Mouse (Mus musculus) left cerebral cortex, adult 18-20 months (tissue): ENCODE measurements at regions not wholly inside any gene's neighbourhood (a gene's known extent, or its start where the extent isn't known, plus 50 kb on each side); places are given as distances from the start of the nearest gene placed in this dataset.
"Not testable (repeated sequence)": the region's sequence is repeated elsewhere in the genome, so short reads cannot be mapped to it uniquely, and the experiment has no call there.

Experiments
- DNase-seq, 2 experiments: peaks; one replicate each; pipeline ENCODE4 v3.0.0; 2021 to 2022; ENCODE audit warnings: low spot score in 2 of 2, mixed read lengths in 1 of 2

DNA sequence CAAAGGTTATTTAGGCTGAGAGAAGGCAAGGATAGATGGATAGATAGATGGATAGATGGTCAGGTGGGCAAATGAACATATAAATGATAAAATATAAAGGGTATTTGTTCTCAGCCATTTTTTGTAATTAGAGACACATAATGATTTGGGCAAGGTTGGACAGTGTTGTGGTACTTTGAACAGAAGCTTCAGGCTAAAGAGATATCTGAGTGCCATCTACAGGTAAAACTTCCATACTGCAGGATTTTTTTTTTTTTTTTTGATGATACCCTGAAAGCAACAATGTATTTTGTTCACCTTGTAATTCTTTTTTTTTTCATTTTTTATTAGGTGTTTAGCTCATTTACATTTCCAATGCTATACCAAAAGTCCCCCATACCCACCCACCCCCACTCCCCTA, 110.1 kb upstream of the Trabd2b start:
- no peak for DNase-seq

DNA sequence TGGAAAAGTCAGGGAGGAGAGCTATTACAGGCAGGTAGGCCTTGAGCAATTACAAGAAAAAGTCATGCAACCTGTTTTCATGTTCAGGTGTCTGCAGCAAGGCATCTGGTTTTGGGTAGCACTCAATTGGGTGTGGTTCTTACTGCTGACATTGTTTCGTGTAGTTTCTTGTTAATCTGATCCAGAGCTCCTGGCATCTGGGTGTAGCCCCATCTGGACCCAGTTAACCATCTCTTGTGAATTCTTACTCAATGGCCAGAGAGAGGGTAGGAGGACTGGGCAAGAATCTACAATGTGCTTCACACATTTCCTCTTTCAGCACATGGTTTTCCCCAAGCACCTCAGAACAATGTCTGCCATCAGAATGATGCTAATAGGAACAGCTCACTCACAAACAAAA, 108.0 kb upstream of the Trabd2b start:
- not testable (repeated sequence) for DNase-seq

DNA sequence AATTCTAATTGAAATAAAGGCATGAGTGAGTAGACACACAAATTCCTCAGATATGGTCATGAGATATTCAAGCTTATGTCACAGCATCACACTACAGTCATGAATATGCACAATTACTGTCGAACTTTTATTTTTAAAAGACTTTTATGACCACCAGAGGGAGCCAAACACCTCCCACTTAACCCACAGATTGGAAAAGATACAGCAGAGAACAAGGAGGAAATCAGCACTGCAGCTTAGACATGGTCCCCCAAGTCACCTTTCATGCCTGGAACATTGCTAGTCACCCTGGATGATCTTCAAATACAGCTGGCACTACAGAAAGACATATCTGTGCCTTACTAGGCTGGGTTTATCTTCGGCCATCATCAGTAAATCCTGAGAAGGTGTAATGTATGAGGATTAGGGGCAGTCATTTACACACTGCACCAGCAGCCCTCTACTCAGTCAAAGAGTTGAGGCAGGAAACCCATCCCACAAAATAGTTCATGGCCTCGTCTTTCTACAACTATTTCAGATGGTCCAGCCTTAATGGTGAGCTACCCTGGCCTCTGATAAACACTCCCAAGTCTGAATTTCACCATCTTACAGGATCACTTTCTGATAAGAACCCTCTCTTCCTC, 106.0 kb upstream of the Trabd2b start:
- peak in 1 of 2 experiments; percentile 10 for DNase-seq

DNA sequence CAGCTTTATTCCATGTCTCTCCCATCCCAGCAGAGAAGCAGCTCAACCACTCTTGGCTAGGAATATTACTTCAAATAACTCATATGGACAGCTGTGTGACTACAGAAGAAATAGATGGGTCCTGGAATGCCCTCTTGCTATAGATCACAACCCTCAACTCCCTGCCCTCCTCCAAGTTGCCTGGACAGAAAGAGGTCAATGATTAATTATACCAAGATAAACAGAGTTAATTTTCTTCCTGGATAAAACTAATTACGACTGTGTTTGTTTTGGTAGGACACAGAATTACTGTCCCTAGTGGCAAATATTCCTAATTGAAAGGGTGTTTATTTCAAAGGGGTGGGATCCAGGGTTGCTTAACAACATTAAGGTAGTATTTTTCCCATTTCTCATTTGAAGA, 101.9 kb upstream of the Trabd2b start:
- DNase-seq: no peak

DNA sequence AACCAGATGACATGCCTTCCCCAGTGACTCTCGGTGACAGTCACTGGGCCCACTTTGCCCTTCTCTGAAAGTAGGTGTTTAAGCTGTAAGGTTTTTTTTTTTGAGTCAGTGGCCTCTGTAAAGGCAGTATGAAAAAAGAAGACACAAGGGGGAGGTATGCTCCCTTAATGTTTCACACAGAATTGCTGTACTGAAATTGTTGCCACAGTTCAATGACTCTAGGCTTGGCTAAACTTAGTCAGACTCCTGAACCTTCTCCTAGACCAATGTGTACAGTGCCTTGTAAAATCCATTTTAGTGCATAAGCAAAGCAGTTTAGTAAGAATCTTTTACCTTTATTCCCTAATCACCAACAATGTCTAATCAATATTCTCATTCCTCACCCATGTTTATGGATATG, 99.0 kb upstream of the Trabd2b start:
- DNase-seq: no peak

DNA sequence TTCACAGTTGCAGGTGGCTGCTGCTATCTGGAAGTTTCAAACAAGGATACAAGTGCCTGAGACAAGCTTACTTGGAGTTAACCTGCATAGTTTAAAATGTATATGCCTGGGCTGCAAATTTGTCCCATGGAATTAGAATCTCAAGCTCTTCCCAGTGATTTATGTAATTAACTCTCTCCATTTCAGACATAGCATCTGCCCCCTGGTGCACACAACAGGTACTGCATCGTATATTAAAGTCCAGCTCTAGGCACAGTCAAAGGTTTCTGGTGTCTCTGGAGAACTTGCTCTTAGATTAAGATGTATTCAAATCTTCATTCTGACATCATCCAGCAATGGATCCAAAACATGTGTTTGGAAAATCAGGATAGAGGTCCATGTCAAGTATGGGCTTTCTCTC, 98.0 kb upstream of the Trabd2b start:
- peak in 1 of 2 experiments; percentile 45 for DNase-seq

DNA sequence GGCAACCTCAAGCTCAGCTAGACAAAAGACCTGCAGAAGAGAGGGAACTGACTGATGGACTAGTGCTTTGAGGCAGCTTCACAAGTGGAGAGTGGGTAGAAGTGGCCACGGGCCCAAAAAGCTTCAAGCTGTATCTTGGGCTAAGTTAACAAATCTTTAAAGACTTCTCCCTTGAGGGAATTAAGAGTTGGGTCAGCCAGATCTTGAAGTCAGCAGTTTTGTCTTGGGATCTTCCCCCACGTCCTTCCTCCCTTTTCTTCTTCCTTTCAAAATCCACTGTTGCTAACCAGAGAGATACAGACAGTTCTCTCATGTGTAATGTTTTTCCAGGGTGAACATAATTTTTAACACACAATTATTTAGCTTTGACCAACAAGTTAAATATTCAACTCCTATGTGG, 91.5 kb upstream of the Trabd2b start:
- no peak for DNase-seq

DNA sequence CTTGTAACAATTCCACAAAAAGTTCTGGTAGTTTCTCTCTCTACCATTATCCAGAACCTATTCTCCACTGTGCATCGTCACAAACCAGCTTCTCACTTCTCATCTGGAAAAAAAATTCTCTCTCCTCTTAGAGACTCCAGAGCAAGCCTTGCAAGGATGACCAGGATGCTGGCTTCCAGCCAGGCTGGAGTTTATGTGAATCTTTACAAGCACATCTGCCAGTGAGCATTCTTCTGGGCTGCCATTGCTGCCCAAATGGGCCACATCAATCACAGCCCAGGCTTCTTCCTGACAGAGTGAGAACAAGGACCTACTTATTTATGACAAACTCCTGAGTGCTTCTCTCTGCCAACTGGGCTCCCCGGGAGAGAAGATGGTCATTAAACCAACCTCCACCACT, 91.0 kb upstream of the Trabd2b start:
- DNase-seq: no peak

DNA sequence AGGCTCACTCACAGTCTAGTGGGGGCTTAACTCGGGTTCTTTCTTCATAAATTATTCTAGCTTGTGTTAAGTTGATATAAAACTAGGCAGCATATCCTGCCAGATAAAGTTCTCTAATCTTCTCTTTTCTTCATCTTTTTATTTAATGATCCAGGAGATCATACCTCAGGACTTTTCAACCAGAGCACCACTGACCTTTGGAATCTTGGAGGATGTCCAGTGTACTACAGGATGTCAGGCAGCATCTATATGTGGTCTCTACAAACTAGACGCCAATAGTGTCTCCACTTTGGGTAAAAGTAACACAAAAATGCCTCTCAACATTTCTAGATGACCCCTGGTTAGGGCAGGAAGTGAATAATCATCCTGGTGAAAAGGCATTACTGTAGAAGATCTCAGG, 89.4 kb upstream of the Trabd2b start:
- DNase-seq: no peak

DNA sequence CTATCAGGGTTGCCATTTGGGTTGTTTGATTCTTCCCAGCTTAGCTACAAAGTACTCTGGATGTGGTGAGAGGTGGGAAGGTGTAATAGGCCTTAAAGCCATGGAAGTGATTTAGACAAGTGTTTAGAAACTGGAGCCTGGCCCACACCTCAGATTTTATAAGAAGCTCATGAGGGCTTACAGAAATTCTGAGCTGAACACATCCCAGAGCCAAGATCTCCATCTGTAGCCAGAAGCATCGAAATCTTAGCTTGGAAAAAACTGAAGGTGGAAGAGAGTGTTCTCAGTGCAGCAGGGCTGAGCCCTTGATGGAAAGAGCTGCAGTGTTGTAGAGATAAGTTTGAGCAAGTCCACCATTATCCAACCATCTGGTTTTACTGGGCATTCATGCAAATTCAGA, 86.4 kb upstream of the Trabd2b start:
- DNase-seq: no peak

DNA sequence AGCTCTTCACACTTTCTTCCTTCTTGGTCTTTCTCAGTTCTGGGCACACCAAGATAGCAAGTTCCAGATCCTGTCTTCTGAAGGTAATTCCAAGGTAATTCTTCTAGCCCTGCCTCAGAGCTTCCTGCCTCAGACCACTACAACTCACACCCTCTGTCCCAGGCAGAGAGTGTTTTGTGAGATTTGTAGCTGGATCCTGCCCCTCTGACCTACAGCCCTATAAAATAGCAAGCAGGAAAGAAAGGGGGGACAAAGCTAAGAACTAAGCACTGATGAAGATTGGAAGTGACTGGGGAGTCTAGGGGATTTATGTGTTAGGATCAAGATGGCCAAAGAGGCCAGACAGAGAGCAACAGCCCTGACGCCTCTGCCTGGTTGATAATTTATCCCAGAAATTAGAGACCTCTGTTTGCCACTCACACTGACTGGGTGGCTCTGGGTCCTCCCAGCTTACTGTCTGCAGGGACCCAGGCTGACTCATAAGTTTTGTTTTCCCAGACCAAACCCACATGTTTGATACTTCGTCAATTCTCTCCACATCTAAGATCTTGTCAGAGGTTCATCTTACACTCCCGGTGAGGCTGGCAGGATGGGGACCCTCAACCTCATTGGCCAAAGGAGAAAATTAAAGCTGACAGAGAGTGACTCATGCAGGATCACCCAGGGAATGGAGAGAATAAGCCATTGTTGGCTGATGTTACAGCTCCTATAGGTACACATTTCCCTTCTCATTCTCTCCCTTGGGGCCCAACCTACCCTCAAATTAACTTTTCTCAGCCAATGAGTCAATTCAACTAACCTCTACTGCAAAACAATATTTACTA, 84.8 kb upstream of the Trabd2b start:
- DNase-seq: no peak

DNA sequence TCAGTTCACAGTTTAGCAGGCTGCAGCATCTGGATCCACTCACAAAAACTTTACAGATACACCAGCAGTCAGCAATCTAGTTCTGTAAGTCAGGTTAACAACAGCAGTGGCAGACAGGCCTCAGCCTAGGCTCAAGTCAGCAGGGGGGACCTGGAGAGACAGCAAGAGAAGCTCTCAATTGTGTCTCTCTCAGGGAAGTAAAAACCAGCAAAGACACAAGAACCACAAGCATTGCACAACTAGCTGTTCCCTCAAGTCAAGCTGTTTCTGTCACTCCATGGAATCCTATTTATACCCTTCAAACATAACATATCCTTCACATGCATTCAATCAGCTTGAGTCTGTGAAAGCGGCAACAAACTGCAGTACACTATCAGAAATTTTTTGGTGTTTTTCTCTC, 76.5 kb upstream of the Trabd2b start:
- no peak for DNase-seq

DNA sequence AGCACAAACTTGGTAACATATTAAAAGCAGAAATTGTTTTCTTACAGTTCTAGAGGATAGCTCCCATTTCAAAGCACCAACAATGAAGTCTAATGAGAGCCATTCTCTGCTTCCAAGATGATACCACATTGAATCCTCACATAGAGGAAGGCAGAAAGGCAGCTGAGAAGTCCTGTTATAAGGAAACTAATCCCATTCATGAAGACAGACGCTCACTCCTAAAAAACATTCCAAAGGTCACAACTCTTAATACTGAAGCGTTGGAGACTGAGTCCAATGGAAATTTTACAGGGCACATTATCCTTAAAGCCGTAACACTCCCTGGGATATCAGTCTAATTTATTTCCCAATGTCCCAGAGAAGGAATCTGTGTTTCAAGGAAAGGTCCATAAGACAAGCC, 75.4 kb upstream of the Trabd2b start:
- DNase-seq: no peak

DNA sequence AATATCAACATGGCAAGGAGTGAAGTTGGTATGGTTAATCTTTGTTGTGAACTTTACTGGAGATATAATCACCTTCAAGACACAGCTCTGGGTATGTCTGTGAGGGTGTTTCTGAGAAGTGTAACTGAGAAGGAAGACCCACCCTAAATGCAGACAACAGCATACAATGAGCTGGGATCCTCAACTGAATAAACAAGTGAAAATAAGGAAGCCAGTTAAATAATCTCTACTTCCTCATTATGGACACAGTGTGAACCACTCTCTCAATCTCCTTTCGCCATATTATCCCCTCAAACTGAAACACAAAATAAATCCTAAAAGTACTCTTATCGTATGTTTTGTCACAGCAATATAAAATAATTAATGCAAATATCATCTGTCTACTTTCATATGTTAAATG, 71.7 kb upstream of the Trabd2b start:
- DNase-seq: no peak

DNA sequence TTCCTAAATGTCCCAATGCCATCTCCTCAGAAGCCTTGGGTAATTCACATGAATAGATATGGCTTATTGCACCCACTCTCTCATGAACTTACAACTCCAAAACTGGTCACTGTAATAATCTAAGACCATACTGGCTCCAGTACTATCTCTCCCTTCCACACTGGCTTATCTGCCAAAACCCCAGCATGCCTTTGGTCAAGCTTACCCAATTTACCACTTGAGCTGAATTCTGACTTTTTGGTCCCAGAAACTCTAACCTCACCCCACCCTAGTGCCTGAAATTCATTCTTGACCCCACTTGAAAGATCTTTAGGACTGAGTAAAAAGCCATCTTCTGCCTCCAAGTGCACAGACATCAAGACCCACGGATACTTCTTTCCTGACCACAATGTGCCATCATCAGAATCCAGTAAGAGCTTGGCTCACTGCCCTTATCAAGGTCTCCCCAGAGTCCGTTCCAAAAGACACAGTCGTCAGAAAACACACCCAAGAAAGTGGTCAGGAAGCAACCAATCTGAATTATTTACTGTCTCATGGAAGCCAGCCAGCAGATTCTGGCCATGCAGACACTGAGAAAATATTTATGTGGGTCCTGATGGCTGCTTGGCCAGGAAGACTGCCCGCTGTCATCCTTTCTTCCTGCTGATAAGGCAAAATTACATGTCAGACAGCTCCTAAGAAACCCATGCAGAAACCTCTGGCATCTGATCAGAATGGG, 70.3 kb upstream of the Trabd2b start:
- DNase-seq: no peak

DNA sequence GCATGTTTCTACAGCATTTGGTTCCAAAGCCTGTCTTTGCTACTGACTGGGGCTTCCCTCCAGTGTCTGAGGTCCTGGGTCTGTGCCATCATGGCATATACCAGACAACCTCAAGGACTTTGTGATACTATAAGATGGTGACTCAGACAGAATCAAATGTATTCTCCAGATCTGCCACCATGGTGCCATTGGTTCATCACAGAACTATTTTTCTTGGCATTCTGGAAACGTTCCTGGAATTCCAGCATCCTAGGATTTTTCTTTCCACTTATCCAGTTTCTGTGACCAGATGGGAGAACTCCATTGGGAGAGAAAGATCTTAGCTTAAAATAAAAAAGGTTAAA, 69.8 kb upstream of the Trabd2b start:
- no peak for DNase-seq

DNA sequence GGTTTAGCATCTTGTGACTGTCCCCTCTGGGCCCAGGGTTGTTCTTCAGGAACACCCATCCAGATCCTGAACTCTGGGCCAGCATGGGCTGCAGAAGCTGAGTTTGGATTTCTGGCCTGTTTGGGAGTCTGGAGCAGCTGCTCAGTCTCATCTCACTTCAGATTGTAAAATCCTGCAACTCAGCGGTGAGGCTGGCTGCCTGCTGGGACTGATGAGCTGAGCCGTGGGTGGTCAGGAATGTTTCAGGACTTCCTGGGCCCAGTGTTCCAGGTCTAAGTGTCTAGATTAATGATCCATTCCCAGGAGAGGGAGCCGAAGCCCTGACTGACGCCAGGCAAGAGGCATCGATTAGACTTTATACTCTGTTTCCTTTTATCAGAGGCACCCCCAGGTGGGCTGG, 66.7 kb upstream of the Trabd2b start:
- peak in 1 of 2 experiments; percentile 19 for DNase-seq

DNA sequence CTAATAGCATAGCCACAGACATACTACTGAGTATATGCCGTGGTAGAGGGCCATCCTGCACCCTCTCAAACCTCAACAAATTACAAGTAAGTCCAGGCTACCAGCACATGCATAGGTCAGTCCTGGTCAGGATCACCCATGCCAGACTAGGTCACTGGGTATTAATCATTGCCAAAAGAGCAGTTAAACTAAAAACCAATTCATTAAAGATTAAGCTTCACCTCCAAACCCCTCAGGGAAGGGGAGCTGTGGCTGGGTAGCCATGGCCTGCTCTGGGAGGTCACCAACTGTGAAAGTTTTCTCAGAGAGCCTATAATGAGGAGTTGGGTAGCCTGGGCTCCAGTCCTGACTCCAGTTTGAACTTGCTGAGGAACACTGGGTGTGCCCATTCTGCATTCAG, 61.4 kb upstream of the Trabd2b start:
- DNase-seq: no peak

DNA sequence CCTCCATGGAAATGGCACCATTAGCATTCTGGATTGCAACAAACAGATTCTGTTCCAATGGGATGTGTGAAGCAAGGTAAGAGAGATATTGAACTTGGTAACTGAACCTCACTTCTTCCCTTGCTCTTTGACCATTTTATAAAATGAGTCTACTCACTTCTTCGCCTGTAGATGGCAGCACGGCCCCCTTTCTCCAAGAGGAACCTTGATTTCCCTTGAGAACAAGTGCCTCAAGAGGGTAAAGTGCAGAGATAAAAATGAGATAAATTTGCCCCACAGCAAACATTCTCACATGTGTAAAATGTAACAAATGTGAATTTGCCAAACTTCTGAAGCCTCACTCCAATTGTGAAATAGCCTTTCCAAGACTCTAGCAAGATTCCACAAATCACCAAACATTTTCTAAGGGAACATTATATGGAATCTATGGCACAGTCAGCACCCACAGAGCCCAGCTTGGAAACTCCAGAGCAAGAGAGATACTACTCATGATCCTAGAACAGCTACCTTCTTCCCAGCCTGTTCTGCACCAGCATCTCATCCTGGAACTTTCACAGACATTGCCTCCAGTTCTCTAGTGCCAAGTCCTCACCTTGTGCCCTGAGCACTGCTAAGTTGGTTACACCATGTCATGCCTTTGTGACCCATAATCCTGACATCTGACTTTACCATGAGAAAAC, 60.3 kb upstream of the Trabd2b start:
- peak; percentile 58 to 72 for DNase-seq

DNA sequence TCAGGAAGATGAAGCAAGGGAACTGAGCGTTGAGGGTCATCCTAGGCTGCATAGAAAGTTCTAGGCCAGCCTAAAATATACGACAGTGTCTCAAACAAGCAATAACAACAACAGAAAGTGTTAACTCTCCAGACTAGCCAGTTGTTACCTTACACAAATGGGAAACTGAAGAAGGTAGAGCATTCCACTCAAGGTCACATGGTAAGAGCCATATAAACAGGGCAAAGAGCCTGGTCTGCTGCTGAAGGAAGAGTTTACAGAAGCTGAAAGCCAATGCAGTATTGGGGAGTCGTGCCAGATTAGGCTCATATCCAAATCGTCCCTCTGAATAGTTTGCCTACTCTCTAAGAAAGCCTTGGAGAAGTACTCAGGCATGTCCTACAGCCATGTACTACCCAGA, 59.6 kb upstream of the Trabd2b start:
- DNase-seq: no peak

DNA sequence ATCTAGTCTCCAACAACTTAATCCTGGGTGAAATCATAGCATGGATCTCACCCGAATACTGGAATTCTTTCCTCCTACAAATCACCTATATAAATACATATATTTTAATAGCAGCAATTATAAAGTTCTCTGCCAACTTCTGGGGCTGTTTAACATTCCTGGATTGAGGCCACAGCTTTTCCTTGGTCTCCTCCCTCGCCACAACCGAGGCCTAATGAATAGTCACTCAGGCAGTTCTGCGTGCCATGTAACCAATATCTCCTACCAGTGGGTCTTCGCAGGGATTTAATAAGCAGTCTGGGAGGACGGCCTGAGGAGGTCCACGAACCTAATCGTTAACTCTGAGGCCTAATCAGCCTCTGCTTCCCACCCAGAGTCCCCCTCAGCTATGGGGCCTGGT, 56.9 kb upstream of the Trabd2b start:
- DNase-seq: no peak

DNA sequence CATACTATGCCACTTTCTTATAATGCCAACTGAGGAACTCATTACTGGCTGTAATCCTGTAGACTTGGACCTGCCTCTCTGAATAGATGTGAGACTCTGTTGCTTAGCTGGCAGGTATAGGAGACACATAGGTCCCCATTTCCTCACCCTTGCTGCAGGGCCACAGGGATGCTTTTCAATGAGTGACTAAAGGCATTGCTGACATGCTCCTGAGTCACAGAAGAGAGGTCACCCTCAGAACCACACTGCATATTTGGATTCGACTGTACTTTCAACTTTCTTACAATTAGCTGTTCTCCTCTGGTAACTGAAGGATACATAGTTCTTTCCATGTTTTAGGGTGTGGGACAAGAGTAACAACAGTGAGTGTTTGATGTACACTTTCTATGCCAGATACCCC, 55.2 kb upstream of the Trabd2b start:
- no peak for DNase-seq
